Mouse (Mus musculus) hematopoietic stem cell, adult 5-6 weeks (primary cell): ENCODE results near the gene Pcdh9. TPM values are rescaled to one million over a fixed set of nuclear protein-coding genes. Genes with fewer than 3 reads are reported as not detected.

Source experiments
- ATAC-seq, 2 experiments: fragments of 125-278 bp in 1 of 2; replicated peaks in 1 of 2; 2 replicates each; pipeline ENCODE4 v1.8.0; 2016 to 2017; ENCODE audit warnings: inconsistent platforms in 2 of 2, mild to moderate bottlenecking in 2 of 2, moderate number of reproducible peaks in 2 of 2, low read depth in 1 of 2, moderate TSS enrichment in 1 of 2; ENCODE audit not compliant: low FRiP score in 2 of 2, poor library complexity in 2 of 2, severe bottlenecking in 2 of 2, insufficient read depth in 1 of 2, low TSS enrichment in 1 of 2
- total RNA-seq: library from RNA; stranded (forward); fragments of 172-1452, 232-1000 nt; gene quantifications from 2 replicates; pipeline ENCODE4 v1.2.3, GENCODE M21; 2017

The Pcdh9 gene
- total RNA-seq, 1 experiment from 2014 or later = not detected

DNA sequence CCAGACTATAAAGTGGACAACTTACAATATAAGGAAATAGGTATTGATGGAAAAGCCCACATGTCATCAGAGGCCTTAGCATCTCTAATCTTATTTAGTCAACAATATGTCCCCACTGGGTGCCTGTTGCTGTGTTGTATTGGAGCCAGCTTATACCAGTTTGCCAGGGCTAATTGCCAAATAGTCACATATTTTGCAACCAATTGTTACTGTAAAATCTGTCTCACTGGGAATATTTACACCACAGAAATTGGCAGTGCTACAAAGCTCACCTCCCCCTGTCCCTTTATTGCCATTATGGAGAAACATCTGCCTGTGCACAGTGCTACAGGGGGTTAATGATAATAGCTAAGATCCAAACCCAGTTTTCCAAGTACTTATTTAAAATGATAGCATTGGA, 721.3 kb downstream of the Pcdh9 start:
- no peak for ATAC-seq

DNA sequence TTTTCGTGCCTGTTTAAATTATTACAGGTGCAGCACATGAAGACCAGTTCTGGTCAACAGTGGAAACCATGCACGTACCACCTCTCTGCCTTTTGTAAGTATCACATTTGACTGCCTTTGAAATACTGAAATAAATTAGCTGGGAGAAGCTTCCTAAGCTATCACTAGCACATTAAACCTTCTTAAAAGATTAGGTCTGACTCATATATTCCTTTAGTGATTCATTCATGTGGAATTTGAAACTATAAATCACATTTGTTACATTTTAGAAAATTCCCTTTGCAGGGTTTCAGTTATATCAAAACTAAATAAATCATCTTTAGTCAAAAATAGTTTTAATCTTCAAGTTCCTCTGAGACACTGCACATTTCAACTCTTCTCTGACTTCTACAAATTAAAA, 722.1 kb downstream of the Pcdh9 start:
- no peak for ATAC-seq

- no peak for ATAC-seq
Measured at GRCm38 (mm10) chr14:93143414-93143813, 747.1 kb downstream of the Pcdh9 start.

DNA sequence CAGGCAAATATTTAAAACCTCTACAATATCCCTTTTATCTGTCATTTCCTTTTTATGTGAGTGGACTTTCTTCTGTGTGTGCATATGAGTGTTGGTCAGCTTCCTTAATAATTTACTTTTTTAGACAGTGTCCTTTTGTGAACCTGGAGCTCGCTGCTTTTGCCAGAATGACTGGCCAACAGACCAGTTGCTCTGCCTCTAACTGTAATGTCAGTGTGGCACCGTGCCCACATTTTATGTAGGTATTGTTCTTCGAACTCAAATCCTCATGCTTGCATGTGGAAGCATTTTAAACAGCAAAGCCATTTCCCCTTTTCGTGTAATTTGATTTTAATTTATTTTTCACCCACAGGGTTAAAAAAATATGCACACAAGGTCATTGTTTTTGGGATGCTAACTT, 748.4 kb downstream of the Pcdh9 start:
- no peak for ATAC-seq

DNA sequence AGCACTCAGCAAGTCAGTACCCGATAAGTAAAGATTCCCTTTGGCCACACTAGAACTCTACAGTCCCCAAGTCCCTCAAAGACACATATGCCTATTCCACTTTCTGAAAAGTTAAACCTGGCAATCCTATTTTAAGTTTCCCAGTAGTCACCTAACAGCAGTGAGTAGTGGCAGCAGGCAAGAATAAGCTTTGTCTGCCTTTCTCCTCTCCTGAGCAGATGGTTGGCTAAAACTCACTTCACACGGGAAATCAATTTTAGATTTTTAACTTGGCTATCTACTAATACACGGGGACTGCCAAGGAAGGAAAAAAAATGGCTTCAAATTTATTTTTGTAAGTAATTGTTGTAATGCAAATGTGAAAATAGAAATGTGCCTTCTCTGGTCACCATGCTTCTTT, 763.5 kb downstream of the Pcdh9 start:
- ATAC-seq = no peak

DNA sequence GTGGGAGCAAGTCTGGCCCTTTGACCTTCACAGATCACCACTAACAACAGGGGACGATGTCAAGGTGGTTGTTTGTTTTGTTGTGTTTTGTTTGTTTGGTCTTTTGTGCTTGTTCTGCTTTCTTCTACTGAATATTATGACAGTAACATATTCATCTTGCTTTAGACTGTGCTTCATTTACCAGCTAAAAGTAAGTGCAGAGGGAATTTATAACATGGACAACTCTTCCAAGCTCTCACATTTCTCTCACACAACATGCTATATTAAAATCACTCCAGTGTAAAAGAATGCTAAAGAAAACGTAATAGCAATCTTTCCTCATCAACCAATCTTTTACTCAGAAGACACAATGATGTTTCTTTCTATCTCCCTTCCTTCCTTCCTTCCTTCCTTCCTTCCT, 787.7 kb downstream of the Pcdh9 start:
- no peak for ATAC-seq

GRCm38 (mm10) chr14:93095081-93095480, 795.4 kb downstream of the Pcdh9 start:
- ATAC-seq = no peak

GRCm38 (mm10) chr14:93092806-93093205, 797.7 kb downstream of the Pcdh9 start:
- no peak for ATAC-seq

DNA sequence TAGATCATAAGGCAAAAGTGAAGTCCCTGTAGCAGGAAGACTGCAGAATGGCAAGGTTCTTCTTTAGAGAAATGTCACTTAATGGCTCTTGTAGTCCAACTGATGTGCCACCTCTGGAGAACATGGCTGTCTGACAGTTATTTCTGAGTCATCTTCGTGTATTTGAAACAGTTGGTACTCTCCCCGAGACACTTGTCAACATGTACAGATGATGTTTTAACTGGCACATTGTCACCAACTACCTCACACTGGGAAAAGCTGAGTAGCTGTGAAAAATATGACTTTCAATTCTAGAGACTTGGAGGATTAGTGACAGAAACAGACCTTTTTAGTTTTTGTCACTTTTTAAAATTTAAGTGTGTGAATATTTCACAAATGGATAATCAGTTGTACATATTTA, 804.8 kb downstream of the Pcdh9 start:
- no peak for ATAC-seq

GRCm38 (mm10) chr14:93083140-93083539, 807.3 kb downstream of the Pcdh9 start:
- ATAC-seq = no peak

GRCm38 (mm10) chr14:93080910-93081309, 809.6 kb downstream of the Pcdh9 start:
- ATAC-seq = no peak

- no peak for ATAC-seq
Measured at GRCm38 (mm10) chr14:93075761-93076160, 814.7 kb downstream of the Pcdh9 start.

- ATAC-seq = no peak
Measured at GRCm38 (mm10) chr14:93072346-93072745, 818.1 kb downstream of the Pcdh9 start.

DNA sequence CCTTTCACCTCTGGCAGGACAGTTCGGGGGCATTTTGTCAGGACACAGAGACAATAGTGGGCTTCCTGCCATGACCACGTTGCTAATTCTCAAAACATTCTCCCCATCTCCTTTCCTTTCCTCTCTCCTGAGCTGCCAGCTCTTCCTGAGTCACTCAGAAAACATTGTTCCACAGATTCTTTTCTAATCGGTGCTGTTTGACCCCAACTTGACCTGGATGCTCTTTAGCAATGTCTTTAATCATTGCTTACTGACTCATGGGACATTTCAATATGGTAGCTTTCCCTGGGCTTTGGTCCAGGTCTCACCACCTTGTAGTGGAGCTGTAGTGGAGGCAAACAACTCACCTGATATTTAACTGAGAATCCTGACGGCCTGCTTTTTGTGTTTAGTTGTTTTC, 820.3 kb downstream of the Pcdh9 start:
- ATAC-seq = no peak

DNA sequence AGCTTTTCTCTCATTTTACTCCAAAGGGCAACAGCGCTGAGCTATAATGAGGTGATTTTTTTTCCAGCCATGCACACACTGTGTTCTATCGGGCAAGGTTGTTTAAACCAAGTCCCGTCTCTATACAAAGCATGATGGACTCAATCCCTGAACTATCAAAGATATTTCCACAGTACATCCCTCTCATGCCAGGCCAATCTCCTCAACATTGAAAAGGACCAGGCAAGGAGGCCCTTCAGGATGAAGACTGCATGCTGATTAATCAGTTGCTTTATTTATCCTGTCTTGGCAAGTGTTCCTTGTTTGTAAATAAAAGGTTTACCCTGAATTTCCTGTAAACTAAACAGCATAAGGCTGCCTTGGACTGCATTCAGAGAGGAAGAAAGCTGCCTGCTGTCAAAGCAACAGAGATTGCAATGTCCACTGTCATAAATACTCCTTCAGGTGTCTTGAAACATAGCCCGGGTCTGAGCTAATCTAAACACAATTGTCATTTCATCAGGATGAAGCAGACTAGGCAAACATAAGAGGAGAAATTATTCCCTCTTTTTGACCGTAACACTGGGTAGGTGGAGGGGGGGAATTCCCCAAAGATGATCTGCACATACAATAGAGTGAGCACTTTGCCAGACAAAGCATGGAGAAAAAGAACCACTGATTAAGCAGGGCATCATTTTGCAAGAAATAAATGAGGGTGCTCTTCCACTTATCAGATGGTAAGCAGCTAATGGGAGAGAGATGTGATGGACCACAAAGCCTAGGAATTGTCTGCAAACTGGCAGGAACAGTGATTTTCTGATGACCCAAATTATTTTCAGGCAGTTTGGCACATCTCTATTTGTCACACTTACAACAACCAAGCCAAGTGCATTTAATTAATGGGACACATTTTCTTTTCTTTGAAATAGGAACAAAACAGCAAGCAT, 822.8 kb downstream of the Pcdh9 start:
- ATAC-seq = no peak

- ATAC-seq = no peak
Measured at GRCm38 (mm10) chr14:93066732-93067410, 823.6 kb downstream of the Pcdh9 start.

- no peak for ATAC-seq
Measured at GRCm38 (mm10) chr14:93061824-93062620, 828.5 kb downstream of the Pcdh9 start.

DNA sequence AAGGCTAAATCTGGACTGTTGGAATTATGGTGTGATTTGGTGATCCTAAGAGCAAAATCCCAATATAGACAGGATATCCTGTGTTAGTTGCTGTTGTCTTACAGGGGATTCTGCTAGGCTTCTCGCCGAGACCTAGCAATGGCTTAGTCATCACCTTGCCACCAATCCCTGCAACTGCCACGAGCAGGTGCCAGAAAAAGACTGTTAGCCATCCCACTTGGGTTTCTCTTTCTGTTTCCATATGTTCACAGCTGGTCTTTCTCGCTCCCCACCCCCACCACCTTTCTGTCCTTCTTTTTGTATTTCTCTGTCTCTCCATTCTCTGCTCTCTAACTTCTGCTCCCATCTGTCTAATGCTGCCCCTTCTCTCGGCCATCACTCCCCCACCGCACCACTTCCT, 831.7 kb downstream of the Pcdh9 start:
- no peak for ATAC-seq
